Mouse (Mus musculus) neural tube, embryonic 11.5 days (tissue): ENCODE data around the gene Apoc4. TPM values are rescaled to one million over a fixed set of nuclear protein-coding genes. Genes with fewer than 3 reads are reported as not detected.
"Not testable (repeated sequence)": the region's sequence is repeated elsewhere in the genome, so short reads cannot be mapped to it uniquely, and the experiment has no call there.

Experiments
- ATAC-seq: fragments of 200-750 bp; cut with Nextera tagmentation; 2 replicates; pipeline ENCODE4 v1.8.0; 2017; ENCODE audit warnings: moderate number of reproducible peaks, mild to moderate bottlenecking, moderate TSS enrichment, moderate library complexity; ENCODE audit not compliant: insufficient read depth, low FRiP score, low TSS enrichment
- DNase-seq: peaks from one replicate; pipeline ENCODE4 v3.0.0-alpha.2; 2015; ENCODE audit warnings: low spot score
- H3K27ac ChIP-seq: fragments of 300-500 bp; sonication (generic); 2 replicates; pipeline ENCODE4 v1.5.1; 2014; ENCODE audit warnings: low read depth, mild to moderate bottlenecking, low read length
- H3K27me3 ChIP-seq: fragments of 300-500 bp; sonication (generic); 2 replicates; pipeline ENCODE4 v1.6.1; 2014; ENCODE audit warnings: mild to moderate bottlenecking, low read length, mixed read lengths; ENCODE audit not compliant: control insufficient read depth, insufficient read depth
- H3K36me3 ChIP-seq: fragments of 300-500 bp; sonication (generic); 2 replicates; pipeline ENCODE4 v1.6.1; 2014; ENCODE audit warnings: mild to moderate bottlenecking, low read length, moderate library complexity, mixed read lengths; ENCODE audit not compliant: control insufficient read depth, insufficient read depth
- H3K4me1 ChIP-seq: fragments of 300-500 bp; sonication (generic); 2 replicates; pipeline ENCODE4 v1.6.1; 2014; ENCODE audit warnings: low read length, mixed read lengths; ENCODE audit not compliant: control insufficient read depth, insufficient read depth
- H3K4me2 ChIP-seq: fragments of 300-500 bp; sonication (generic); 2 replicates; pipeline ENCODE4 v1.6.1; 2014; ENCODE audit warnings: low read depth, mild to moderate bottlenecking, moderate library complexity
- H3K4me3 ChIP-seq: fragments of 300-500 bp; sonication (generic); 2 replicates; pipeline ENCODE4 v1.5.1; 2014; ENCODE audit warnings: low read depth, low read length
- H3K9ac ChIP-seq: fragments of 300-500 bp; sonication (generic); 2 replicates; pipeline ENCODE4 v1.6.1; 2014; ENCODE audit warnings: mild to moderate bottlenecking, low read length
- H3K9me3 ChIP-seq: fragments of 300-500 bp; sonication (generic); 2 replicates; pipeline ENCODE4 v1.6.1; 2016; ENCODE audit warnings: low read length; ENCODE audit not compliant: control insufficient read depth
- WGBS: fragments of 180-500 bp; shearing (Covaris S2); extraction: QIAGEN DNeasy Blood & Tissue Kit; methylation state at CpG from one replicate; pipeline ENCODE4 v1.1.7; 2014; 5-methylcytosine and 5-hydroxymethylcytosine counted together
- polyA plus RNA-seq: library from polyadenylated mRNA; unstranded; fragments of >200 nt; fragmentation: Nextera tagmentation; extraction: Ambion mirVana; gene quantifications from 2 replicates; pipeline ENCODE4 v1.2.1, GENCODE M21; 2014

The Apoc4 gene
- polyA plus RNA-seq, 1 experiment from 2014 or later = not detected

DNA sequence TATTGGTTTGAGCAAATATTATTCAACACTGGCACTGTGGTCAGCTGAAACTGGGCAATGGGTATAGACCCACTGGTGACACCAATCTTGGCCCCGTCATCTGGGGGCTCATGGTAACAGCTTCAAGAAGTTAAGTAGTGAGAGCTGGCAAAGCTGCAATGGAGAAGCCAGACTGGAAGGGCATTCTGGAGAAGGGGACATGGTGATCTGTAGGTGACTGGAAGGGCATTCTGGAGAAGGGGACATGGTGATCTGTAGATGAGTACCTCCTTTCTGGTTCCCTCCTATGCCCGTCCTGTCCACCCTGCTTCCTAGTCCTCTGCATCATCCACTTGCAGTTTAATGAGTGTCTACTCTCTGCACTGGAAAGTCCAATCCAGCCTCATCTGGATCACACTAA is 7.3 kb upstream of the Apoc4 start:
- 92% methylated on average over 2 of the region's 2 CpGs for WGBS
- no peaks in the 10 kb centered on the region for H3K9me3 ChIP-seq
- H3K4me2 ChIP-seq = no peak overlapping the region
- H3K4me1 ChIP-seq = no peaks in the 10 kb centered on the region
- ATAC-seq (no peak), DNase-seq (no peak)
- H3K27me3 ChIP-seq = no peaks in the 10 kb centered on the region
- no peaks in the 10 kb centered on the region for H3K36me3 ChIP-seq
- no peak overlapping the region for H3K27ac ChIP-seq
- H3K4me3 ChIP-seq = no peak overlapping the region
- H3K9ac ChIP-seq = no peak overlapping the region

DNA sequence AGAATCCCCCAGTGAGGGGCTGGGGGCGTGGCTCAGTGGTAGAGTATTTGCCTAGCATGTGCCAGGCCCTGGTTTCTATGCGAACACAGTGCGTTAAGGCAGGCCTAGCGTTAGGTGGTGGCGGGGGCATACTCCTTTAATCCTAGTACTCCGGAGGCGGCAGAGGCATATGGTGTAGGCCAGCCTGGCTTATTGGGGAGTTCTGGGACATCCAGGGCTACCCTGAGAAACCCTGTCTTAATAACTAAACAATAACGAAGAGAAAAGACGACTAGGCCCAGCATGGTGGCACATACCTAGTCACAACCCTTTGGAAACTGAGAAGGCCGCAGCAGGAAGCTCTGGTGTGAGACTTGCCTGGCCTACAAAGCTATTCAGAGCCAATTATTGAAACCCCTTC is 6.8 kb upstream of the Apoc4 start:
- Histone ChIP-seq H3K4me2 (no peak overlapping the region), H3K27ac (no peak overlapping the region), H3K27me3 (no peaks in the 10 kb centered on the region), H3K9me3 (no peaks in the 10 kb centered on the region), H3K4me3 (no peak overlapping the region), H3K4me1 (no peaks in the 10 kb centered on the region), H3K9ac (no peak overlapping the region), H3K36me3 (no peaks in the 10 kb centered on the region)
- 90% methylated on average over 10 of the region's 10 CpGs for WGBS
- no peak for ATAC-seq
- no peak for DNase-seq

GRCm38 (mm10) chr7:19686927-19687583 is 5.8 kb upstream of the Apoc4 start:
- H3K36me3 ChIP-seq, H3K4me3 ChIP-seq, ATAC-seq, H3K4me1 ChIP-seq, H3K27ac ChIP-seq, DNase-seq, H3K27me3 ChIP-seq, H3K9ac ChIP-seq, H3K9me3 ChIP-seq, H3K4me2 ChIP-seq: not testable (repeated sequence)
- WGBS = 72% methylated on average over 8 of the region's 8 CpGs

DNA sequence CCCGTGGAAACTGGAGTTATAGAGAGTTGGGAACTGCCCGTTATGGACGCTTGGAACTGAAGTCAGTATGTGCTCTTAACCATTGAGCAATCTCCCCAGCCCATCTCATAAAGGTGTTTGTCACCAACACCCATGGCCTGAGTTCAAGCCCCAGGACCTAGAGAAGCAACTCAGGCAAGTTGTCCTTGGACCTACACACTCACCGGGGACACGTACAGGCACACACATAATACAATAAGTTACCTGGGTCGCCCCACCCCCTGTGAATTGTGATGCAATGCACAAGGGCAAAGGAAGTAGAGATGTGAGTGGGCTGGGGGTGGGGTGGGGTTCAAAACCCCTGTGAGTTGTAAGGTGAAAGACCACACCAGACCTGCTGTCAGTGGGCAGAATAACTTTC is 5.2 kb upstream of the Apoc4 start:
- H3K4me1 ChIP-seq = no peaks in the 10 kb centered on the region
- no peak for ATAC-seq
- H3K27me3 ChIP-seq = no peaks in the 10 kb centered on the region
- no peaks in the 10 kb centered on the region for H3K9me3 ChIP-seq
- no peak overlapping the region for H3K27ac ChIP-seq
- H3K9ac ChIP-seq = no peak overlapping the region
- WGBS = 85% methylated on average over 6 of the region's 6 CpGs
- H3K36me3 ChIP-seq = no peaks in the 10 kb centered on the region
- DNase-seq = no peak
- H3K4me2 ChIP-seq = no peak overlapping the region
- H3K4me3 ChIP-seq = no peak overlapping the region

DNA sequence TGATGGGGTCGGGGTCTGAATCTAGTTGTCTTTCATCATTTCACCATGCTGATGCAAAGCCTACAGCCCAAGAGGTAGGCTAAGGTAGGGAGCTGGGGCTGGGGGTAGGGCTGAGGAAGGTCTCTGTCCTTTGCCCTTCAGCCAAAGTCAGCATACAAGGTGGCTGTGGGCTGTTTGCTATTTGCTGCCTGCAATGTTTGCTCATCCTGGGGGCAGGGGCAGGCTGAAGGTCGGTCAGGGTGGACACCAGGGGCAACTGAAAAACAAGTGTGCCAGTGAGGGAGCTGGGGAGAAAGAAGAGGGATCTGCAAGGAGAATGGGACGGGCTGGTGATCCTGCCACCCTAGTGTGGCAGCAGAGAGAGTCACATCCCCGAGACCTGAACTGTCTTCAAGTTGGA is 4.1 kb upstream of the Apoc4 start:
- 64% methylated on average over 4 of the region's 4 CpGs for WGBS

GRCm38 (mm10) chr7:19683771-19684201 is 2.5 kb upstream of the Apoc4 start:
- Histone ChIP-seq H3K9ac (no peak overlapping the region), H3K27me3 (no peaks in the 10 kb centered on the region), H3K36me3 (no peaks in the 10 kb centered on the region), H3K27ac (no peak overlapping the region), H3K4me3 (no peak overlapping the region), H3K9me3 (no peaks in the 10 kb centered on the region), H3K4me1 (no peaks in the 10 kb centered on the region), H3K4me2 (no peak overlapping the region)
- DNase-seq (no peak), ATAC-seq (no peak)
- WGBS = 86% methylated on average over 6 of the region's 6 CpGs

More for the DNA sequence above, 4.1 kb upstream of the Apoc4 start:
- no peak overlapping the region for H3K9ac ChIP-seq
- H3K9me3 ChIP-seq = no peaks in the 10 kb centered on the region
- no peak overlapping the region for H3K27ac ChIP-seq
- no peaks in the 10 kb centered on the region for H3K27me3 ChIP-seq
- no peaks in the 10 kb centered on the region for H3K4me1 ChIP-seq
- ATAC-seq = no peak
- no peak overlapping the region for H3K4me3 ChIP-seq
- H3K36me3 ChIP-seq = no peaks in the 10 kb centered on the region
- H3K4me2 ChIP-seq = no peak overlapping the region
- no peak for DNase-seq

GRCm38 (mm10) chr7:19682979-19683378 is 1.7 kb upstream of the Apoc4 start:
- ATAC-seq (no peak), DNase-seq (no peak)
- no peak overlapping the region for H3K27ac ChIP-seq
- H3K4me2 ChIP-seq = no peak overlapping the region
- H3K27me3 ChIP-seq = no peaks in the 10 kb centered on the region
- H3K9ac ChIP-seq = no peak overlapping the region
- no peaks in the 10 kb centered on the region for H3K4me1 ChIP-seq
- no peaks in the 10 kb centered on the region for H3K9me3 ChIP-seq
- no peaks in the 10 kb centered on the region for H3K36me3 ChIP-seq
- H3K4me3 ChIP-seq = no peak overlapping the region
- WGBS = 79% methylated on average over 3 of the region's 3 CpGs

- H3K27me3 ChIP-seq = no peaks in the 10 kb centered on the region
- no peaks in the 10 kb centered on the region for H3K4me1 ChIP-seq
- no peak overlapping the region for H3K4me2 ChIP-seq
- WGBS = 89% methylated on average over 2 of the region's 2 CpGs
- no peak overlapping the region for H3K9ac ChIP-seq
- H3K36me3 ChIP-seq = no peaks in the 10 kb centered on the region
- ATAC-seq = no peak
- DNase-seq = no peak
- no peak overlapping the region for H3K4me3 ChIP-seq
- H3K27ac ChIP-seq = no peak overlapping the region
- no peaks in the 10 kb centered on the region for H3K9me3 ChIP-seq
These were observed 577 bp downstream of the Apoc4 start for GRCm38 (mm10) chr7:19680702-19681101.

DNA sequence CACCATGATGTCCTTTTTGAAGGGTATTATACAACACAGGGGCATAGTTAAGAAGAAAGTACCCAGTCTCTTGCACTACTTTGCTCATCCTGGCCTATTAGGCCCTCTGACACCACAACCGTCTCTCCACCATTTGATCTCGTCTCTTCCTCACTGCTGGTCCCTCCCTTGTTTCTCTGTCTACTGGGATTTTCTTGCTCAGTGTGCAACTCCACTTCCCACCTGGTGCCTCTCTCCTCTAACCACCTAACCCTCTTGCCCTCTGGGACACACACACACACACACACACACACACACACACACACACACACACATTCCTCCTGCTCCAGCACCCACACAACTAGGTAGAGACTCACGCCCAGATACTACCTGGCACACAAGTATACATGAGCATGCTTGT is 2.4 kb downstream of the Apoc4 start:
- 94% methylated on average over 3 of the region's 3 CpGs for WGBS

More for the DNA sequence above, 2.4 kb downstream of the Apoc4 start:
- H3K9me3 ChIP-seq = no peaks in the 10 kb centered on the region
- no peaks in the 10 kb centered on the region for H3K27me3 ChIP-seq
- H3K4me1 ChIP-seq = no peaks in the 10 kb centered on the region
- no peak overlapping the region for H3K9ac ChIP-seq
- DNase-seq (no peak), ATAC-seq (no peak)
- H3K27ac ChIP-seq = no peak overlapping the region
- H3K4me3 ChIP-seq = no peak overlapping the region
- H3K36me3 ChIP-seq = no peaks in the 10 kb centered on the region
- H3K4me2 ChIP-seq = no peak overlapping the region
